Comparison of ENCODE assay signal across 8 mouse cellular contexts in genomic region chr12:21417100-21418070, GRCm38 (mm10). TPM values are rescaled to one million over a fixed set of nuclear protein-coding genes. Genes with fewer than 3 reads are reported as not detected.
A peak's percentile ranks its signal among the peaks of the same experiment; 100 is the strongest.
DNase-seq lines count a peak whose midpoint lies in the region; ATAC-seq lines count a peak whose summit lies in the region.

Gene Ywhaq, minus strand, starts transcription at chr12:21417637.

- DNase-seq in c-Kit-negative CD71-positive TER-119-positive erythroid progenitor cells, embryonic 14.5 days (ENCODE audit: low read depth, low spot score) = peak; percentile 90
- DNase-seq in fibroblast of lung, adult 2 months (ENCODE audit: low read depth) = peak; percentile 89
- DNase-seq in kidney, postnatal 14 days = peak; percentile 99
- DNase-seq in liver, embryonic 13.5 days = peak; percentile 92
- DNase-seq in neural tube, embryonic 10.5 days (ENCODE audit: extremely low spot score, low spot score) = peak; percentile 99

- H3K9ac ChIP-seq in heart, embryonic 14.5 days (ENCODE audit: low read length) = peak within 1 kb of the TSS; percentile 99
- peak within 1 kb of the TSS; percentile 87 for H3K9ac ChIP-seq in liver, embryonic 13.5 days
- H3K9ac ChIP-seq in stomach, embryonic 16.5 days (ENCODE audit: low read length) = peak within 1 kb of the TSS; percentile 98

- peak; percentile 87 for ATAC-seq in CD4-positive, CD25-positive, alpha-beta regulatory T cell, adult 4 months
- peak; percentile 100 for ATAC-seq in heart, embryonic 14.5 days (ENCODE audit: insufficient number of reproducible peaks, insufficient read depth, low FRiP score, low read depth)
- peak; percentile 98 for ATAC-seq in liver, embryonic 13.5 days (ENCODE audit: low read depth)
- ATAC-seq in stomach, embryonic 16.5 days (ENCODE audit: insufficient read depth, low FRiP score) = peak; percentile 99

- no peaks in the 10 kb centered on the region for H3K27me3 ChIP-seq in heart, embryonic 14.5 days (ENCODE audit: control insufficient read depth, insufficient read depth, low read length)
- no peaks in the 10 kb centered on the region for H3K27me3 ChIP-seq in liver, embryonic 13.5 days
- no peaks in the 10 kb centered on the region for H3K27me3 ChIP-seq in stomach, embryonic 16.5 days (ENCODE audit: control insufficient read depth, insufficient read depth, low read length)

- H3K9me3 ChIP-seq in heart, embryonic 14.5 days (ENCODE audit: control insufficient read depth, low read length) = no peaks in the 10 kb centered on the region
- no peaks in the 10 kb centered on the region for H3K9me3 ChIP-seq in liver, embryonic 13.5 days (replicated peaks)
- H3K9me3 ChIP-seq in stomach, embryonic 16.5 days (replicated peaks; ENCODE audit: control insufficient read depth, low read length) = peaks cover 3% of the 10 kb centered on the region; the same call in 1 of the 2 replicates

- H3K4me2 ChIP-seq in heart, embryonic 14.5 days (ENCODE audit: low read length) = peak within 1 kb of the TSS; percentile 84
- peak within 1 kb of the TSS; percentile 86 for H3K4me2 ChIP-seq in liver, embryonic 13.5 days
- H3K4me2 ChIP-seq in stomach, embryonic 16.5 days (ENCODE audit: low read depth, low read length) = peak within 1 kb of the TSS; percentile 68

- peak within 1 kb of the TSS; percentile 99 to 100 for H3K27ac ChIP-seq in heart, embryonic 14.5 days (replicated peaks in 1 of 2; ENCODE audit: control insufficient read depth in 1 of 2, insufficient read depth in 1 of 2, low read depth in 2 of 2, low read length in 2 of 2)
- peak within 1 kb of the TSS; percentile 96 for H3K27ac ChIP-seq in liver, embryonic 13.5 days
- H3K27ac ChIP-seq in stomach, embryonic 16.5 days (ENCODE audit: low read length) = peak within 1 kb of the TSS; percentile 100

- peak within 1 kb of the TSS; percentile 94 to 97 for H3K4me3 ChIP-seq in heart, embryonic 14.5 days (ENCODE audit: control insufficient read depth in 1 of 2, insufficient read depth in 1 of 2, low read depth in 1 of 2, low read length in 2 of 2)
- peak within 1 kb of the TSS; percentile 83 for H3K4me3 ChIP-seq in liver, embryonic 13.5 days (replicated peaks)
- H3K4me3 ChIP-seq in stomach, embryonic 16.5 days (replicated peaks; ENCODE audit: low read length) = peak within 1 kb of the TSS; percentile 93

- H3K36me3 ChIP-seq in heart, embryonic 14.5 days (ENCODE audit: control insufficient read depth, insufficient read depth, low read length) = peaks cover 28% of the 10 kb centered on the region
- peaks cover 32% of the 10 kb centered on the region for H3K36me3 ChIP-seq in liver, embryonic 13.5 days
- H3K36me3 ChIP-seq in stomach, embryonic 16.5 days (ENCODE audit: control insufficient read depth, insufficient read depth, low read length) = peaks cover 20% of the 10 kb centered on the region

- peaks cover 5 to 32% of the 10 kb centered on the region in 2 experiments; a peak in 3 of 4 replicates for H3K4me1 ChIP-seq in heart, embryonic 14.5 days (ENCODE audit: control insufficient read depth in 2 of 2, insufficient read depth in 2 of 2, low read length in 2 of 2)
- peaks cover 60% of the 10 kb centered on the region for H3K4me1 ChIP-seq in liver, embryonic 13.5 days (replicated peaks)
- peaks cover 21% of the 10 kb centered on the region for H3K4me1 ChIP-seq in stomach, embryonic 16.5 days (ENCODE audit: control insufficient read depth, insufficient read depth, low read length)

- under 1% methylated on average over 75 of the region's 103 CpGs for WGBS in heart, embryonic 14.5 days
- 1% methylated on average over 87 of the region's 103 CpGs for WGBS in liver, embryonic 13.5 days (ENCODE audit: insufficient replicate concordance)
- under 1% methylated on average over 102 of the region's 103 CpGs for WGBS in stomach, embryonic 16.5 days

RNA-seq across cellular contexts. Expression of gene Ywhaq, which starts in this region (rescaled TPM):
- polyA plus RNA-seq in CD4-positive, CD25-positive, alpha-beta regulatory T cell, adult 4 months (2017; shearing (Covaris generic)) = 100 to 1,000 TPM; 210 to 222 TPM
- 417 and 427 TPM in 2 replicates for polyA plus RNA-seq in heart, embryonic 14.5 days (2014; fragmentation: Nextera tagmentation; extraction: Ambion mirVana)
- polyA plus RNA-seq in liver, embryonic 13.5 days (2015; fragmentation: Nextera tagmentation; extraction: Ambion mirVana) = 262 and 303 TPM in 2 replicates
- polyA plus RNA-seq in stomach, embryonic 16.5 days (2015; fragmentation: Nextera tagmentation; extraction: Ambion mirVana) = 576 and 606 TPM in 2 replicates

Comparison
In these comparisons a context has a peak if more than half of its experiments do, and no peak if none do; other contexts are left out.
1. Peak in every context shown above with its lines: DNase-seq, ATAC-seq, H3K4me3 ChIP-seq and H3K27ac ChIP-seq.